Mouse (Mus musculus): ENCODE results near the gene Jade2. TPM values are rescaled to one million over a fixed set of nuclear protein-coding genes. Genes with fewer than 3 reads are reported as not detected.

Gene Jade2
- polyA plus RNA-seq, 1 experiment from 2014 or later = 6.8 TPM

- no peak for DNase-seq (ENCODE audit: low spot score)
These were observed 21.9 kb downstream of the Jade2 start for GRCm38 (mm10) chr11:51835598-51835997.

GRCm38 (mm10) chr11:51834067-51834411 is 23.4 kb downstream of the Jade2 start:
- DNase-seq (ENCODE audit: low spot score) = no peak

- no peak for DNase-seq (ENCODE audit: low spot score)
These were observed 23.9 kb downstream of the Jade2 start for GRCm38 (mm10) chr11:51833393-51834066.

- no peak for DNase-seq (ENCODE audit: low spot score)
These were observed 24.5 kb downstream of the Jade2 start for GRCm38 (mm10) chr11:51832992-51833391.

GRCm38 (mm10) chr11:51831962-51832909 is 25.2 kb downstream of the Jade2 start:
- no peak for DNase-seq (ENCODE audit: low spot score)

- no peak for DNase-seq (ENCODE audit: low spot score)
These were observed 32.5 kb downstream of the Jade2 start for GRCm38 (mm10) chr11:51824867-51825424.

GRCm38 (mm10) chr11:51823963-51824753 is 33.3 kb downstream of the Jade2 start:
- no peak for DNase-seq (ENCODE audit: low spot score)

GRCm38 (mm10) chr11:51823271-51823670 is 34.2 kb downstream of the Jade2 start:
- DNase-seq (ENCODE audit: low spot score) = no peak

GRCm38 (mm10) chr11:51822736-51823135 is 34.7 kb downstream of the Jade2 start:
- DNase-seq (ENCODE audit: low spot score) = no peak

- peak; percentile 77 for DNase-seq (ENCODE audit: low spot score)
These were observed 36.6 kb downstream of the Jade2 start for GRCm38 (mm10) chr11:51820861-51821260.

- DNase-seq (ENCODE audit: low spot score) = peak; percentile 63
These were observed 37.5 kb downstream of the Jade2 start for GRCm38 (mm10) chr11:51819964-51820363.

- DNase-seq (ENCODE audit: low spot score) = no peak
These were observed 38.6 kb downstream of the Jade2 start for GRCm38 (mm10) chr11:51818837-51819236.

GRCm38 (mm10) chr11:51817756-51818155 is 39.7 kb downstream of the Jade2 start:
- DNase-seq (ENCODE audit: low spot score) = peak; percentile 92

GRCm38 (mm10) chr11:51812022-51812546 is 45.4 kb downstream of the Jade2 start:
- DNase-seq (ENCODE audit: low spot score) = no peak

- DNase-seq (ENCODE audit: low spot score) = no peak
These were observed 46.2 kb downstream of the Jade2 start for GRCm38 (mm10) chr11:51811230-51811629.

GRCm38 (mm10) chr11:51809632-51810224 is 47.7 kb downstream of the Jade2 start:
- DNase-seq (ENCODE audit: low spot score) = peak; percentile 44

GRCm38 (mm10) chr11:51807108-51807879 is 50.2 kb downstream of the Jade2 start:
- DNase-seq (ENCODE audit: low spot score) = no peak

GRCm38 (mm10) chr11:51805221-51805981 is 52.1 kb downstream of the Jade2 start:
- peak; percentile 88 for DNase-seq (ENCODE audit: low spot score)
